Mouse (Mus musculus): ENCODE results near the gene Gpr68. TPM values are rescaled to one million over a fixed set of nuclear protein-coding genes. Genes with fewer than 3 reads are reported as not detected.

Gpr68 gene
- total and polyA plus RNA-seq, 2 experiments from 2014 or later = 6.0 to 29.5 TPM

GRCm38 (mm10) chr12:100949146-100949545 lies 41.1 kb upstream of the Gpr68 start:
- peaks cover 12% of the 10 kb centered on the region; the same call in 1 of the 2 replicates for H3K36me3 ChIP-seq (ENCODE audit: insufficient read depth, low read length)

GRCm38 (mm10) chr12:100948021-100948420 lies 40.0 kb upstream of the Gpr68 start:
- no peak for ATAC-seq
- DNase-seq (ENCODE audit: low spot score) = no peak
- WGBS = 92% methylated on average over 6 of the region's 6 CpGs
- Histone ChIP-seq H3K9ac (replicated peaks; ENCODE audit: low read length) (no peak overlapping the region), H3K27me3 (ENCODE audit: insufficient read depth, low read length) (no peaks in the 10 kb centered on the region), H3K4me1 (ENCODE audit: insufficient read depth, low read length) (no peaks in the 10 kb centered on the region), H3K27ac (no peak overlapping the region), H3K36me3 (ENCODE audit: insufficient read depth, low read length) (peaks cover 12% of the 10 kb centered on the region; the same call in 1 of the 2 replicates), H3K4me3 (ENCODE audit: low read length) (no peak overlapping the region), H3K9me3 (ENCODE audit: low read length) (no peaks in the 10 kb centered on the region), H3K4me2 (ENCODE audit: low read depth, low read length) (no peak overlapping the region)
- no peak for TF ChIP-seq CTCF (IDR thresholded peaks at IDR 0.05; ENCODE audit: low read depth)

More at GRCm38 (mm10) chr12:100949146-100949545, 41.1 kb upstream of the Gpr68 start:
- no peak overlapping the region for H3K9ac ChIP-seq (replicated peaks; ENCODE audit: low read length)
- WGBS = 83% methylated on average over 5 of the region's 5 CpGs
- no peak for TF ChIP-seq CTCF (IDR thresholded peaks at IDR 0.05; ENCODE audit: low read depth)
- no peak overlapping the region for H3K4me3 ChIP-seq (ENCODE audit: low read length)
- no peak overlapping the region for H3K4me2 ChIP-seq (ENCODE audit: low read depth, low read length)
- no peaks in the 10 kb centered on the region for H3K4me1 ChIP-seq (ENCODE audit: insufficient read depth, low read length)
- no peaks in the 10 kb centered on the region for H3K27me3 ChIP-seq (ENCODE audit: insufficient read depth, low read length)
- no peak overlapping the region for H3K27ac ChIP-seq
- ATAC-seq (no peak), DNase-seq (ENCODE audit: low spot score) (no peak)
- no peaks in the 10 kb centered on the region for H3K9me3 ChIP-seq (ENCODE audit: low read length)

GRCm38 (mm10) chr12:100945948-100946347 lies 38.0 kb upstream of the Gpr68 start:
- H3K4me3 ChIP-seq (ENCODE audit: low read length) = no peak overlapping the region
- peaks cover 18% of the 10 kb centered on the region; the same call in 1 of the 2 replicates for H3K36me3 ChIP-seq (ENCODE audit: insufficient read depth, low read length)
- 88% methylated on average over 12 of the region's 12 CpGs for WGBS
- H3K4me1 ChIP-seq (ENCODE audit: insufficient read depth, low read length) = no peaks in the 10 kb centered on the region
- ATAC-seq = no peak
- no peak overlapping the region for H3K4me2 ChIP-seq (ENCODE audit: low read depth, low read length)
- no peak overlapping the region for H3K27ac ChIP-seq
- no peaks in the 10 kb centered on the region for H3K9me3 ChIP-seq (ENCODE audit: low read length)
- no peak for DNase-seq (ENCODE audit: low spot score)
- TF ChIP-seq CTCF (IDR thresholded peaks at IDR 0.05; ENCODE audit: low read depth) = no peak
- H3K9ac ChIP-seq (replicated peaks; ENCODE audit: low read length) = no peak overlapping the region
- no peaks in the 10 kb centered on the region for H3K27me3 ChIP-seq (ENCODE audit: insufficient read depth, low read length)

GRCm38 (mm10) chr12:100945501-100945900 lies 37.5 kb upstream of the Gpr68 start:
- ATAC-seq (no peak; the same call in 1 of the 2 replicates), DNase-seq (ENCODE audit: low spot score) (no peak)
- Histone ChIP-seq H3K9me3 (ENCODE audit: low read length) (no peaks in the 10 kb centered on the region), H3K4me1 (ENCODE audit: insufficient read depth, low read length) (no peaks in the 10 kb centered on the region), H3K36me3 (ENCODE audit: insufficient read depth, low read length) (peaks cover 18% of the 10 kb centered on the region; the same call in 1 of the 2 replicates), H3K4me2 (ENCODE audit: low read depth, low read length) (no peak overlapping the region), H3K27me3 (ENCODE audit: insufficient read depth, low read length) (no peaks in the 10 kb centered on the region), H3K9ac (replicated peaks; ENCODE audit: low read length) (no peak overlapping the region), H3K27ac (no peak overlapping the region), H3K4me3 (ENCODE audit: low read length) (no peak overlapping the region)
- 86% methylated on average over 12 of the region's 12 CpGs for WGBS
- no peak for TF ChIP-seq CTCF (IDR thresholded peaks at IDR 0.05; ENCODE audit: low read depth)

GRCm38 (mm10) chr12:100944921-100945336 lies 36.9 kb upstream of the Gpr68 start:
- ATAC-seq = no peak
- no peak for DNase-seq (ENCODE audit: low spot score)

GRCm38 (mm10) chr12:100943146-100943545 lies 35.1 kb upstream of the Gpr68 start:
- ATAC-seq = no peak
- DNase-seq (ENCODE audit: low spot score) = no peak
- Histone ChIP-seq H3K4me1 (ENCODE audit: insufficient read depth, low read length) (no peaks in the 10 kb centered on the region), H3K4me2 (ENCODE audit: low read depth, low read length) (no peak overlapping the region), H3K27me3 (ENCODE audit: insufficient read depth, low read length) (no peaks in the 10 kb centered on the region), H3K4me3 (ENCODE audit: low read length) (no peak overlapping the region), H3K36me3 (ENCODE audit: insufficient read depth, low read length) (peaks cover 25% of the 10 kb centered on the region; the same call in 1 of the 2 replicates), H3K27ac (no peak overlapping the region), H3K9me3 (ENCODE audit: low read length) (no peaks in the 10 kb centered on the region), H3K9ac (replicated peaks; ENCODE audit: low read length) (no peak overlapping the region)
- WGBS = 74% methylated on average over 4 of the region's 4 CpGs
- TF ChIP-seq CTCF (IDR thresholded peaks at IDR 0.05; ENCODE audit: low read depth) = no peak

More at GRCm38 (mm10) chr12:100944921-100945336, 36.9 kb upstream of the Gpr68 start:
- Histone ChIP-seq H3K27me3 (ENCODE audit: insufficient read depth, low read length) (no peaks in the 10 kb centered on the region), H3K4me1 (ENCODE audit: insufficient read depth, low read length) (no peaks in the 10 kb centered on the region), H3K27ac (no peak overlapping the region), H3K36me3 (ENCODE audit: insufficient read depth, low read length) (peaks cover 18% of the 10 kb centered on the region; the same call in 1 of the 2 replicates), H3K9ac (replicated peaks; ENCODE audit: low read length) (no peak overlapping the region), H3K4me3 (ENCODE audit: low read length) (no peak overlapping the region), H3K9me3 (ENCODE audit: low read length) (no peaks in the 10 kb centered on the region), H3K4me2 (ENCODE audit: low read depth, low read length) (no peak overlapping the region)
- WGBS = 87% methylated on average over 21 of the region's 21 CpGs
- TF ChIP-seq CTCF (IDR thresholded peaks at IDR 0.05; ENCODE audit: low read depth) = no peak

- no peak for DNase-seq (ENCODE audit: low spot score)
- Histone ChIP-seq H3K4me1 (ENCODE audit: insufficient read depth, low read length) (no peaks in the 10 kb centered on the region), H3K4me2 (ENCODE audit: low read depth, low read length) (no peak overlapping the region), H3K27ac (no peak overlapping the region), H3K27me3 (ENCODE audit: insufficient read depth, low read length) (no peaks in the 10 kb centered on the region), H3K9ac (replicated peaks; ENCODE audit: low read length) (no peak overlapping the region), H3K36me3 (ENCODE audit: insufficient read depth, low read length) (peaks cover 18% of the 10 kb centered on the region; the same call in 1 of the 2 replicates), H3K9me3 (ENCODE audit: low read length) (no peaks in the 10 kb centered on the region), H3K4me3 (ENCODE audit: low read length) (no peak overlapping the region)
- 91% methylated on average over 3 of the region's 3 CpGs for WGBS
- TF ChIP-seq CTCF (IDR thresholded peaks at IDR 0.05; ENCODE audit: low read depth) = no peak
- ATAC-seq = no peak
Observed at GRCm38 (mm10) chr12:100941361-100941760, 33.4 kb upstream of the Gpr68 start.
